Mouse (Mus musculus): ENCODE measurements around the gene Ggct. TPM values are rescaled to one million over a fixed set of nuclear protein-coding genes. Genes with fewer than 3 reads are reported as not detected.

Ggct gene
- polyA plus RNA-seq, 1 experiment from 2014 or later = 9.4 TPM

- no peak overlapping the region for H3K4me3 ChIP-seq (replicated peaks)
- no peak for ATAC-seq
- H3K9me3 ChIP-seq = 0 out of 2 replicates have a peak, but pooled peaks cover 2% of the 10 kb centered on the region
- no peak overlapping the region for H3K4me2 ChIP-seq (replicated peaks)
- no peaks in the 10 kb centered on the region for H3K36me3 ChIP-seq
- H3K4me1 ChIP-seq (replicated peaks) = peaks cover 23% of the 10 kb centered on the region
- no peak overlapping the region for H3K9ac ChIP-seq (replicated peaks)
- no peak overlapping the region for H3K27ac ChIP-seq
- no peaks in the 10 kb centered on the region for H3K27me3 ChIP-seq
- 89% methylated on average over 3 of the region's 3 CpGs for WGBS
Observed at GRCm38 (mm10) chr6:55014184-55014583, 21.4 kb upstream of the Ggct start.

- no peaks in the 10 kb centered on the region for H3K27me3 ChIP-seq
- H3K9ac ChIP-seq (replicated peaks) = no peak overlapping the region
- 85% methylated on average over 7 of the region's 7 CpGs for WGBS
- H3K9me3 ChIP-seq = 0 out of 2 replicates have a peak, but pooled peaks cover 2% of the 10 kb centered on the region
- no peak for ATAC-seq
- H3K4me1 ChIP-seq (replicated peaks) = peaks cover 23% of the 10 kb centered on the region
- H3K4me2 ChIP-seq (replicated peaks) = no peak overlapping the region
- H3K27ac ChIP-seq = no peak overlapping the region
- no peak overlapping the region for H3K4me3 ChIP-seq (replicated peaks)
- H3K36me3 ChIP-seq = no peaks in the 10 kb centered on the region
Observed at GRCm38 (mm10) chr6:55012516-55012915, 19.8 kb upstream of the Ggct start.

- Histone ChIP-seq H3K36me3 (no peaks in the 10 kb centered on the region), H3K9ac (replicated peaks) (no peak overlapping the region), H3K4me3 (replicated peaks) (no peak overlapping the region), H3K9me3 (0 out of 2 replicates have a peak, but pooled peaks cover 2% of the 10 kb centered on the region), H3K27me3 (no peaks in the 10 kb centered on the region), H3K27ac (0 out of 2 replicates have a peak overlapping the region, but pooled peaks have one; percentile 21), H3K4me1 (replicated peaks) (peaks cover 14% of the 10 kb centered on the region), H3K4me2 (replicated peaks) (peak overlapping the region; percentile 44)
- ATAC-seq = peak; percentile 36; the same call in 1 of the 2 replicates
- 82% methylated on average over 3 of the region's 4 CpGs for WGBS
Observed at GRCm38 (mm10) chr6:55010330-55011091, 17.8 kb upstream of the Ggct start.

- ATAC-seq = peak; percentile 80
- Histone ChIP-seq H3K9me3 (0 out of 2 replicates have a peak, but pooled peaks cover 2% of the 10 kb centered on the region), H3K4me3 (replicated peaks) (peak overlapping the region; percentile 18), H3K9ac (replicated peaks) (peak overlapping the region; percentile 37; the same call in 1 of the 2 replicates), H3K36me3 (no peaks in the 10 kb centered on the region), H3K4me1 (replicated peaks) (peaks cover 14% of the 10 kb centered on the region), H3K27ac (peak overlapping the region; percentile 70), H3K4me2 (replicated peaks) (peak overlapping the region; percentile 44), H3K27me3 (no peaks in the 10 kb centered on the region)
- 8% methylated on average over 16 of the region's 16 CpGs for WGBS
Observed at GRCm38 (mm10) chr6:55009391-55010230, 16.9 kb upstream of the Ggct start.

GRCm38 (mm10) chr6:55008401-55008800 is 15.7 kb upstream of the Ggct start:
- Histone ChIP-seq H3K4me1 (replicated peaks) (peaks cover 14% of the 10 kb centered on the region), H3K27ac (no peak overlapping the region), H3K9me3 (no peaks in the 10 kb centered on the region), H3K27me3 (no peaks in the 10 kb centered on the region), H3K36me3 (no peaks in the 10 kb centered on the region), H3K9ac (replicated peaks) (no peak overlapping the region), H3K4me3 (replicated peaks) (no peak overlapping the region), H3K4me2 (replicated peaks) (no peak overlapping the region)
- ATAC-seq = no peak
- WGBS = 94% methylated on average over 8 of the region's 8 CpGs

- no peaks in the 10 kb centered on the region for H3K36me3 ChIP-seq
- no peaks in the 10 kb centered on the region for H3K9me3 ChIP-seq
- 87% methylated on average over 4 of the region's 4 CpGs for WGBS
- no peak overlapping the region for H3K4me3 ChIP-seq (replicated peaks)
- no peaks in the 10 kb centered on the region for H3K4me1 ChIP-seq (replicated peaks)
- no peak for ATAC-seq
- H3K4me2 ChIP-seq (replicated peaks) = no peak overlapping the region
- H3K27ac ChIP-seq = no peak overlapping the region
- H3K27me3 ChIP-seq = no peaks in the 10 kb centered on the region
- no peak overlapping the region for H3K9ac ChIP-seq (replicated peaks)
Observed at GRCm38 (mm10) chr6:55003559-55003958, 10.8 kb upstream of the Ggct start.

GRCm38 (mm10) chr6:55002438-55002837 is 9.7 kb upstream of the Ggct start:
- Histone ChIP-seq H3K4me2 (replicated peaks) (no peak overlapping the region), H3K36me3 (no peaks in the 10 kb centered on the region), H3K4me3 (replicated peaks) (no peak overlapping the region), H3K4me1 (replicated peaks) (no peaks in the 10 kb centered on the region), H3K9ac (replicated peaks) (no peak overlapping the region), H3K27ac (no peak overlapping the region), H3K9me3 (no peaks in the 10 kb centered on the region), H3K27me3 (no peaks in the 10 kb centered on the region)
- 73% methylated on average over 4 of the region's 4 CpGs for WGBS
- no peak for ATAC-seq

- no peak overlapping the region for H3K27ac ChIP-seq
- no peak overlapping the region for H3K4me2 ChIP-seq (replicated peaks)
- no peaks in the 10 kb centered on the region for H3K9me3 ChIP-seq
- ATAC-seq = no peak
- H3K9ac ChIP-seq (replicated peaks) = no peak overlapping the region
- 86% methylated on average over 4 of the region's 4 CpGs for whole genome bisulfite sequencing
- H3K4me1 ChIP-seq (replicated peaks) = no peaks in the 10 kb centered on the region
- H3K36me3 ChIP-seq = no peaks in the 10 kb centered on the region
- no peak overlapping the region for H3K4me3 ChIP-seq (replicated peaks)
- no peaks in the 10 kb centered on the region for H3K27me3 ChIP-seq
Observed at GRCm38 (mm10) chr6:55001320-55001719, 8.6 kb upstream of the Ggct start.

- Histone ChIP-seq H3K9me3 (no peaks in the 10 kb centered on the region), H3K4me1 (replicated peaks) (0 out of 2 replicates have a peak, but pooled peaks cover 4% of the 10 kb centered on the region), H3K36me3 (no peaks in the 10 kb centered on the region), H3K4me3 (replicated peaks) (no peak overlapping the region), H3K9ac (replicated peaks) (no peak overlapping the region), H3K27ac (no peak overlapping the region), H3K27me3 (no peaks in the 10 kb centered on the region), H3K4me2 (replicated peaks) (no peak overlapping the region)
- no peak for ATAC-seq
- 79% methylated on average over 6 of the region's 6 CpGs for WGBS
Observed at GRCm38 (mm10) chr6:54997726-54998125, 5.0 kb upstream of the Ggct start.

GRCm38 (mm10) chr6:54996361-54996760 is 3.6 kb upstream of the Ggct start:
- H3K27me3 ChIP-seq = peaks cover under 1% of the 10 kb centered on the region
- ATAC-seq = no peak
- H3K4me3 ChIP-seq (replicated peaks) = no peak overlapping the region
- no peak overlapping the region for H3K27ac ChIP-seq
- 93% methylated on average over 3 of the region's 3 CpGs for WGBS
- no peaks in the 10 kb centered on the region for H3K36me3 ChIP-seq
- no peak overlapping the region for H3K9ac ChIP-seq (replicated peaks)
- H3K9me3 ChIP-seq = no peaks in the 10 kb centered on the region
- H3K4me2 ChIP-seq (replicated peaks) = no peak overlapping the region
- peaks cover 15% of the 10 kb centered on the region for H3K4me1 ChIP-seq (replicated peaks)

GRCm38 (mm10) chr6:54992141-54992540 is 609 bp downstream of the Ggct start:
- WGBS = 4% methylated on average over 7 of the region's 7 CpGs
- no peak for ATAC-seq
- peaks cover 5% of the 10 kb centered on the region for H3K27me3 ChIP-seq
- H3K4me3 ChIP-seq (replicated peaks) = peak overlapping the region; percentile 56
- H3K4me1 ChIP-seq (replicated peaks) = peaks cover 16% of the 10 kb centered on the region
- H3K4me2 ChIP-seq (replicated peaks) = peak overlapping the region; percentile 78
- H3K27ac ChIP-seq = peak overlapping the region; percentile 76
- H3K36me3 ChIP-seq = no peaks in the 10 kb centered on the region
- peak overlapping the region; percentile 67 for H3K9ac ChIP-seq (replicated peaks)
- no peaks in the 10 kb centered on the region for H3K9me3 ChIP-seq

- no peaks in the 10 kb centered on the region; the same call in 1 of the 2 replicates for H3K36me3 ChIP-seq
- no peak overlapping the region for H3K27ac ChIP-seq
- H3K4me1 ChIP-seq (replicated peaks) = peaks cover 16% of the 10 kb centered on the region
- WGBS = 96% methylated on average over 2 of the region's 2 CpGs
- H3K9ac ChIP-seq (replicated peaks) = no peak overlapping the region
- peaks cover 5% of the 10 kb centered on the region for H3K27me3 ChIP-seq
- H3K9me3 ChIP-seq = no peaks in the 10 kb centered on the region
- no peak overlapping the region for H3K4me2 ChIP-seq (replicated peaks)
- H3K4me3 ChIP-seq (replicated peaks) = no peak overlapping the region
- no peak for ATAC-seq
Observed at GRCm38 (mm10) chr6:54991189-54991588, 1.6 kb downstream of the Ggct start.
